Mouse (Mus musculus): Measurements from ENCODE around the gene Poc1a. TPM values are rescaled to one million over a fixed set of nuclear protein-coding genes. Genes with fewer than 3 reads are reported as not detected.

Poc1a gene
- polyA plus RNA-seq, 1 experiment: 72.2 TPM

GRCm38 (mm10) chr9:106270656-106271055, 10.2 kb upstream of the Poc1a start:
- TF ChIP-seq CTCF (IDR thresholded peaks at IDR 0.05; ENCODE audit: control insufficient read depth, insufficient read depth, insufficient replicate concordance, low read depth, low read length) (no peak), POLR2A (IDR thresholded peaks at IDR 0.05; ENCODE audit: control insufficient read depth, low read depth, low read length) (no peak)
- peaks cover 2% of the 10 kb centered on the region; the same call in 1 of the 2 replicates for H3K4me1 ChIP-seq (ENCODE audit: control insufficient read depth, insufficient read depth, low read length)
- H3K27me3 ChIP-seq (ENCODE audit: control insufficient read depth, insufficient read depth, low read length): no peaks in the 10 kb centered on the region
- H3K36me3 ChIP-seq (ENCODE audit: control insufficient read depth, insufficient read depth, low read length): no peaks in the 10 kb centered on the region
- H3K27ac ChIP-seq (ENCODE audit: control insufficient read depth, insufficient read depth, low read depth, low read length): peak overlapping the region; percentile 19; the same call in 1 of the 2 replicates
- no peak overlapping the region for H3K4me3 ChIP-seq (ENCODE audit: control insufficient read depth, low read depth, low read length)

GRCm38 (mm10) chr9:106272288-106272687, 8.6 kb upstream of the Poc1a start:
- TF ChIP-seq POLR2A (IDR thresholded peaks at IDR 0.05; ENCODE audit: control insufficient read depth, low read depth, low read length): no peak
- no peak for TF ChIP-seq CTCF (IDR thresholded peaks at IDR 0.05; ENCODE audit: control insufficient read depth, insufficient read depth, insufficient replicate concordance, low read depth, low read length)
- peaks cover 2% of the 10 kb centered on the region; the same call in 1 of the 2 replicates for H3K4me1 ChIP-seq (ENCODE audit: control insufficient read depth, insufficient read depth, low read length)

GRCm38 (mm10) chr9:106273276-106273675, 7.6 kb upstream of the Poc1a start:
- Histone ChIP-seq H3K27me3 (ENCODE audit: control insufficient read depth, insufficient read depth, low read length) (no peaks in the 10 kb centered on the region), H3K27ac (ENCODE audit: control insufficient read depth, insufficient read depth, low read depth, low read length) (no peak overlapping the region), H3K4me1 (ENCODE audit: control insufficient read depth, insufficient read depth, low read length) (peaks cover 2% of the 10 kb centered on the region; the same call in 1 of the 2 replicates), H3K36me3 (ENCODE audit: control insufficient read depth, insufficient read depth, low read length) (no peaks in the 10 kb centered on the region), H3K4me3 (ENCODE audit: control insufficient read depth, low read depth, low read length) (no peak overlapping the region)
- TF ChIP-seq POLR2A (IDR thresholded peaks at IDR 0.05; ENCODE audit: control insufficient read depth, low read depth, low read length): no peak
- no peak for TF ChIP-seq CTCF (IDR thresholded peaks at IDR 0.05; ENCODE audit: control insufficient read depth, insufficient read depth, insufficient replicate concordance, low read depth, low read length)

More at GRCm38 (mm10) chr9:106272288-106272687, 8.6 kb upstream of the Poc1a start:
- no peak overlapping the region for H3K4me3 ChIP-seq (ENCODE audit: control insufficient read depth, low read depth, low read length)
- no peak overlapping the region for H3K27ac ChIP-seq (ENCODE audit: control insufficient read depth, insufficient read depth, low read depth, low read length)
- no peaks in the 10 kb centered on the region for H3K27me3 ChIP-seq (ENCODE audit: control insufficient read depth, insufficient read depth, low read length)
- no peaks in the 10 kb centered on the region for H3K36me3 ChIP-seq (ENCODE audit: control insufficient read depth, insufficient read depth, low read length)

GRCm38 (mm10) chr9:106273791-106274190, 7.1 kb upstream of the Poc1a start:
- no peak overlapping the region for H3K27ac ChIP-seq (ENCODE audit: control insufficient read depth, insufficient read depth, low read depth, low read length)
- peaks cover 2% of the 10 kb centered on the region; the same call in 1 of the 2 replicates for H3K4me1 ChIP-seq (ENCODE audit: control insufficient read depth, insufficient read depth, low read length)
- TF ChIP-seq POLR2A (IDR thresholded peaks at IDR 0.05; ENCODE audit: control insufficient read depth, low read depth, low read length): no peak
- TF ChIP-seq CTCF (IDR thresholded peaks at IDR 0.05; ENCODE audit: control insufficient read depth, insufficient read depth, insufficient replicate concordance, low read depth, low read length): no peak
- H3K4me3 ChIP-seq (ENCODE audit: control insufficient read depth, low read depth, low read length): no peak overlapping the region
- no peaks in the 10 kb centered on the region for H3K27me3 ChIP-seq (ENCODE audit: control insufficient read depth, insufficient read depth, low read length)
- no peaks in the 10 kb centered on the region for H3K36me3 ChIP-seq (ENCODE audit: control insufficient read depth, insufficient read depth, low read length)

- H3K27ac ChIP-seq (ENCODE audit: control insufficient read depth, insufficient read depth, low read depth, low read length): no peak overlapping the region
- peaks cover 2% of the 10 kb centered on the region; the same call in 1 of the 2 replicates for H3K4me1 ChIP-seq (ENCODE audit: control insufficient read depth, insufficient read depth, low read length)
- H3K4me3 ChIP-seq (ENCODE audit: control insufficient read depth, low read depth, low read length): no peak overlapping the region
- H3K27me3 ChIP-seq (ENCODE audit: control insufficient read depth, insufficient read depth, low read length): no peaks in the 10 kb centered on the region
- no peaks in the 10 kb centered on the region for H3K36me3 ChIP-seq (ENCODE audit: control insufficient read depth, insufficient read depth, low read length)
- TF ChIP-seq CTCF (IDR thresholded peaks at IDR 0.05; ENCODE audit: control insufficient read depth, insufficient read depth, insufficient replicate concordance, low read depth, low read length): no peak
- no peak for TF ChIP-seq POLR2A (IDR thresholded peaks at IDR 0.05; ENCODE audit: control insufficient read depth, low read depth, low read length)
These were observed 6.1 kb upstream of the Poc1a start for GRCm38 (mm10) chr9:106274652-106275180.

- Histone ChIP-seq H3K4me1 (ENCODE audit: control insufficient read depth, insufficient read depth, low read length) (peaks cover 6% of the 10 kb centered on the region), H3K27ac (ENCODE audit: control insufficient read depth, insufficient read depth, low read depth, low read length) (no peak overlapping the region), H3K27me3 (ENCODE audit: control insufficient read depth, insufficient read depth, low read length) (no peaks in the 10 kb centered on the region), H3K4me3 (ENCODE audit: control insufficient read depth, low read depth, low read length) (no peak overlapping the region), H3K36me3 (ENCODE audit: control insufficient read depth, insufficient read depth, low read length) (no peaks in the 10 kb centered on the region)
- TF ChIP-seq POLR2A (IDR thresholded peaks at IDR 0.05; ENCODE audit: control insufficient read depth, low read depth, low read length): no peak
- TF ChIP-seq CTCF (IDR thresholded peaks at IDR 0.05; ENCODE audit: control insufficient read depth, insufficient read depth, insufficient replicate concordance, low read depth, low read length): no peak
These were observed 5.1 kb upstream of the Poc1a start for GRCm38 (mm10) chr9:106275806-106276205.

- peak overlapping the region; percentile 84 for H3K4me3 ChIP-seq (ENCODE audit: control insufficient read depth, low read depth, low read length)
- TF ChIP-seq POLR2A (IDR thresholded peaks at IDR 0.05; ENCODE audit: control insufficient read depth, low read depth, low read length) (0 out of 2 replicates have a peak, but pooled peaks have one; percentile 24), CTCF (IDR thresholded peaks at IDR 0.05; ENCODE audit: control insufficient read depth, insufficient read depth, insufficient replicate concordance, low read depth, low read length) (peak; percentile 43; the same call in 1 of the 2 replicates)
- peak overlapping the region; percentile 71 for H3K27ac ChIP-seq (ENCODE audit: control insufficient read depth, insufficient read depth, low read depth, low read length)
- H3K27me3 ChIP-seq (ENCODE audit: control insufficient read depth, insufficient read depth, low read length): no peaks in the 10 kb centered on the region
- peaks cover 8% of the 10 kb centered on the region for H3K4me1 ChIP-seq (ENCODE audit: control insufficient read depth, insufficient read depth, low read length)
- peaks cover 1% of the 10 kb centered on the region for H3K36me3 ChIP-seq (ENCODE audit: control insufficient read depth, insufficient read depth, low read length)
These were observed 475 bp upstream of the Poc1a start for GRCm38 (mm10) chr9:106280386-106280785.
